Mouse (Mus musculus): ENCODE measurements around the gene Ccdc14.

Gene Ccdc14

GRCm38 (mm10) chr16:34706487-34706946, 16.1 kb downstream of the Ccdc14 start:
- no peak for DNase-seq (ENCODE audit: inconsistent age in 2 of 2, low spot score in 1 of 2)

GRCm38 (mm10) chr16:34711481-34711880, 21.1 kb downstream of the Ccdc14 start:
- DNase-seq (ENCODE audit: inconsistent age in 2 of 2, low spot score in 1 of 2), result peak in 1 of 2 experiments; percentile 38

- no peak for DNase-seq (ENCODE audit: inconsistent age in 2 of 2, low spot score in 1 of 2)
Observed at GRCm38 (mm10) chr16:34725156-34725555, 34.7 kb downstream of the Ccdc14 start.

- DNase-seq (ENCODE audit: inconsistent age in 2 of 2, low spot score in 1 of 2), result peak in 1 of 2 experiments; percentile 45
Observed at GRCm38 (mm10) chr16:34728610-34729009, 38.2 kb downstream of the Ccdc14 start.

GRCm38 (mm10) chr16:34729371-34729770, 39.0 kb downstream of the Ccdc14 start:
- DNase-seq (ENCODE audit: inconsistent age in 2 of 2, low spot score in 1 of 2), result no peak

GRCm38 (mm10) chr16:34738656-34739233, 48.3 kb downstream of the Ccdc14 start:
- no peak for DNase-seq (ENCODE audit: inconsistent age in 2 of 2, low spot score in 1 of 2)

DNA sequence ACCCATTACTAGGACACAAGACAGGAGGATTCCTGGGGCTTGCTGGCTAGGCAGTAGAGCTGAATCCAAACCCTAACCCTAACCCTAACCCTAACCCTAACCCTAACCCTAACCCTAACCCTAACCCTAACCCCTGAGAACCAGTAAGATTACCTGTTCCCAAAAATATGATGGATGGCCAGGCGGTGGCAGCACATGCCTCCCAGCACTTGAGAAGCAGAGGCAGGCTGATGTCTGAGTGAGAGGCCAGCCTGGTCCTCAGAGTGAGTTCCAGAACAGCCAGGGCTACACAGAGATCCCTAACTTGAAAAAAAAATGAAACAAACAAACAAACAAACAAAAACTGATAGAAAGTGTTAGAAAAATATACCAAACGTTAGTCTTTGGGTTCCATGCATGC, 52.5 kb downstream of the Ccdc14 start:
- no peak for DNase-seq (ENCODE audit: inconsistent age in 2 of 2, low spot score in 1 of 2)

- DNase-seq (ENCODE audit: inconsistent age in 2 of 2, low spot score in 1 of 2), result peak; percentile 91 to 95
Observed at GRCm38 (mm10) chr16:34745065-34745585, 54.7 kb downstream of the Ccdc14 start, which contains the start of gene Mylk. Gene Mylk, plus strand, starts transcription at chr16:34745210.

DNA sequence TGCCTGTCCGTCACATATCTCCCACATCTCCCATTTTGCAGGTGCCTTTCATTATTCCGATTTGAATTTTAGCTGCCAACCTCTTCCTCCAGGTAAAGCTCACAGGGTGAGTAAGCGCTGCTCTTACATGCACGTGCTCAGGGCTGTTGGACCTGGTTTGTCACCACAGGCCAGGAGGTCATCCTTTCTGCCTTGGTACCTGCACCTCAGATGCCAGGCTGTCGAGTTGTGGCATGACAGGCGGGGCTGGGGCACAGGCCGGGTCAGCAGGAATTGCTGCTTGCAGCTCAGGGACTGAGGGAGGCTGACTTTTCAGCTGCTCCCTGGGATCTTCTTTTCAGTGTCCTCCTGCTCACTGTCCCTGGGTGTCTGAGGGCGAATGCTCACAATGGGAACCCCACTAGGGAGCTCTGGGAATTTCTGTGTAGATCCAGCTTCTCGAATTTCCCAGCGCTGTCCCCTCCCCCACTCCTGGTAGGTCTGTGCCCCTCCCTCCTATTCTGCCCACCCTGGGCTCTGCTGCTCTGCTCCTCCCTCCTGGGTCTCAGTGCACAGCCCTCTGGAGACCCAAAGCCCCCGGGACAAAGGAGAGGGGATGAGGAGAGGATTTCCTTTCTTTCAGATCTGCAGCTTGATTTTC, 57.8 kb downstream of the Ccdc14 start:
- DNase-seq (ENCODE audit: inconsistent age in 2 of 2, low spot score in 1 of 2), result no peak

DNA sequence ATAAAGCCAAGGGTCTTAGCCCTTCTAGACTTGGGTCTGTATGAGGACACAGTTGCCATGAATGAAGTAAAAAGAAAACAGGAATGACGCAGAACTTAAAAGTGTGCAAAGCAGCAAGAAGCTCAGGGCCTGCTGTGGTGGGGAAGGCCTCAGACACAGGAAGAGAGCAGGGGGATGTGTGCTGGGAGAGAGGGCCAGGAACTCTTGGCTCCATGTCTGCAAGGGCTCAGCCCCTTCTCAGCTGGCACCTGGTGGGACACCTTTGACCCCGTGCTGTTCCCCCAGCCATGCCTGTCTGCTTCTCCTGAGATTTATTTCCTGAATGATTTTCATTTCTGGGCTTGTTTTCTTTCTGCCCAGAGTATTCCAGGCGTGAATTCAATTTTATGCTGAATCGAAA, 59.1 kb downstream of the Ccdc14 start:
- no peak for DNase-seq (ENCODE audit: inconsistent age in 2 of 2, low spot score in 1 of 2)

DNA sequence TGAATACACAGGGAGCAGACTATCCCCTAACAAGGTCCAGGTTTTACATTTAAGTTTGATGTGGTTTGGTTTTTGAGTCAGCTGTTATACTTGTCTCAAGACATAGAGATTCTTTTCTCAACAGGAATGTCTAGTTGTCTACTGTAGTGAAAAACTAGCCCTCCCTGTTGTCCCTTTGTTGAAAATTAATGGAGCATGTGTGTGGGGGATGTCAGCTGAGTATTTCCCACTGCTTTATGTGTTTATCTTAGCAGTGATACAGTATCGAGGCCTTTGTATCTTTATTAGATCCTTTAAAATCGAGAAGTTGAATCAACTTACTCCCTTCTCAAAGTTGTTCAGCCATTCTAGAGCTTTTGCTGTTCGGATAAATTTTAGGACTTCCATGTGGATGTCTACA, 61.6 kb downstream of the Ccdc14 start:
- DNase-seq (ENCODE audit: inconsistent age in 2 of 2, low spot score in 1 of 2), result no peak

- no peak for DNase-seq (ENCODE audit: inconsistent age in 2 of 2, low spot score in 1 of 2)
Observed at GRCm38 (mm10) chr16:34752977-34753376, 62.6 kb downstream of the Ccdc14 start.

DNA sequence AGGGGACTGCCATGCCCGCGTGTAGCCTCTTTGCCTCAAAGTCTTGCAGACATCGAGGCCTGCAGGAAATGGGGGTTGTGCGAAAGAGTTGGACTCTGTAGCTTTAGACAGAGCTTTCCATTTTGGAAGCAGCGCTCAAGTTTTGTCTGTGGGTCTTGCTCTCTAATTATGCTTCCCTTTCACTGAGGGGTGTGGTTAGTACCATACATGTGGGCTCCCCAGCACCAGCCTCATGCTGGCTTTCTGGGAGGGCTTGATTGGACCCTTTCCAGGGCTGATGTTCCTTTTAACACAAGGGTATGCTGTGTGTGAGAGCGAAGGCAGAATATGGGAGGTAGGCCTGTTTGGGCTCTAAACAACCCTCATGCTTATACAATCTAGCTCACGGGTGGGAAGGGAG, 66.6 kb downstream of the Ccdc14 start:
- no peak for DNase-seq (ENCODE audit: inconsistent age in 2 of 2, low spot score in 1 of 2)

DNA sequence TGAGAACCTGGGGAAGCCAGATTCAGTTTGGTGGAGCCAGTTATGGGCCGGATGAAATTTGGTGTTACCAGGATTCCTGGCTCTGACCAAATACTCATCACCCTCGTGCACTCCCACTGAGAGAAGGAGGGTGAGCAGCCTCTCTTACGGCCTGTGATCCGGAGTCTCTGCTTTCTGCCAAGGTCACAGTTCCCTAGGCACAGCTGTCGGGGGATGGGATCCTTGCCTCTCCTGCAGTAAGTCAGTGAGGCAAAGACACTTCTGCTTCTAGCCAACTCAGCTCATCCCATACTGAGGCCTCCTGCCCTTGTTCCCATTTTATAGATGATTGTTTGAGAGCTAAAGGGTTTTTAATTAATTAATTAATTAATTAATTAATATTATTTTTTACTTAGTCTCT, 67.8 kb downstream of the Ccdc14 start:
- no peak for DNase-seq (ENCODE audit: inconsistent age in 2 of 2, low spot score in 1 of 2)

GRCm38 (mm10) chr16:34763959-34764591, 73.7 kb downstream of the Ccdc14 start:
- no peak for DNase-seq (ENCODE audit: inconsistent age in 2 of 2, low spot score in 1 of 2)

DNA sequence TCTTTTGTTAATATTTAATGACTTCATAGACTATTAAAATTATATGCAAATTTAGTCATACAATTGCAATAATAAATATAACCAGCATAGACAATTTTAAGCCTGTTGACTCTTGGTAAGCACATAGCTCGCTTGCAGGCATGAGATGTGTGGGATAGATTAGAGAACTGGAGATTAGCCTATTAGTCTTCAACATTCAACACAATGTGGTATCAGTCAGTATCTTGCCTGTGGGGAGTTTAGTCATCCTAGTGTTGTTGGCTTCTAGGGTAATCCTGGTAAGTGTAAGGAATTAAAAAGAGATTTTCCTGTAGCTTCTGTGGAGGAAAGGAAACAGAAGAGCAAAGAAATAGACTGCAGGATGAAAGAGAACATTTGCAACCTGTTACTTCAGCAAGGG, 75.2 kb downstream of the Ccdc14 start:
- no peak for DNase-seq (ENCODE audit: inconsistent age in 2 of 2, low spot score in 1 of 2)

DNA sequence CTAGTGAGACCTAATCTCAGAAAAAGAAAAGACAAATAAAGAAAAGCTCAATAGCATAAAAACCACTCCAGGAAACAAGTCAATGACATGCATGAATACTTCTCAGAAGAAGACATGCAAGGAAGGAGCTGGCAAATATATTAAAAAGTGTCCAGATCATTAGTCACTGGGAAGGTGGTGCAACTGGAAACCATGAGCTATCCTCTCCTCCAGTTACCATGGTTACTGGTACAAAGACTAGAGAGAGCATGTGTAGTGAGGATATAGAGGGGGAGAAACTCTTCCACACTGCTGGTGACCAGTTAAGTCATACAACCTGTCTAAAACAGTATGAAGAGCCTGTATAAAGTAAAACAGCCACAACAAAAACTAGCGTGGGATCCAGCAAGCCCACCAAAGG, 75.8 kb downstream of the Ccdc14 start:
- DNase-seq (ENCODE audit: inconsistent age in 2 of 2, low spot score in 1 of 2), result no peak

- no peak for DNase-seq (ENCODE audit: inconsistent age in 2 of 2, low spot score in 1 of 2)
Observed at GRCm38 (mm10) chr16:34767443-34767842, 77.0 kb downstream of the Ccdc14 start.

DNA sequence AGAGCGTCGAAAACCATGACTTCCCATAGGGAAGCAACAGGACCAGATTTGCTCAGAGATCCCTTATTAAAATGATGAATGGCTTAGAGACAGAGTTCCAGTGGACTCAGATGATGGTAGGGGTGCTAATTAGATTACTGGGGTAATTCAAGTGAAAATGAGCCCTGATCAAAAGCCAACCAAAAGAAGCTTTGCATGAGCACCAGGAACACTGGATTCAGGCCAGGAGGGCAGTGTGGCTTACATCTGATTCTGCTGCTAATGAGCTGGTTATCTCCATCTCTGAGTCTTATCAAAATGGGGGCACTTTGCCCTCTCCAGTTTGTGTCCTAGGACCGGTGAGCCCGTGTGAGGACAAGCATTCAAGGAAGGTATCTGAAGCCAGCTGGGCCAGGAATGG, 78.0 kb downstream of the Ccdc14 start:
- no peak for DNase-seq (ENCODE audit: inconsistent age in 2 of 2, low spot score in 1 of 2)

DNA sequence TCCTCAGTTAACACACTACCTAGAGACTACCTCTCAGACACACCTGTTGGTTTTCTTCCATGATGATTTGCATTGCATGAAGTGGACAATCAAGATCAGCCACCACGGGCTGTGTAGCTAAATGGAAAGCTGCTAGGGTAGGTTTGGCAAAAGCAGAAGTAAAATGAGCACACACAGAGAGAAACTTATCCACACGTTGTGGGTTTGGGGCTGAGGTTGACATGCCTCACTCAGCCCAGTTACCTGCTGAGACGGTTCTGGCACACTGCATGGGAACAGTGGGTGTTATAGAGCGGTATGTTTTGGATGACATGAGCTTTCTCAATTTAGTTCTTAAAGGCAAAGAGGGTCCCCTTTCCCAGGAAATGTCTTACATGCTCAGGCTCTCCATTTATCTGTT, 79.7 kb downstream of the Ccdc14 start:
- DNase-seq (ENCODE audit: inconsistent age in 2 of 2, low spot score in 1 of 2), result no peak

DNA sequence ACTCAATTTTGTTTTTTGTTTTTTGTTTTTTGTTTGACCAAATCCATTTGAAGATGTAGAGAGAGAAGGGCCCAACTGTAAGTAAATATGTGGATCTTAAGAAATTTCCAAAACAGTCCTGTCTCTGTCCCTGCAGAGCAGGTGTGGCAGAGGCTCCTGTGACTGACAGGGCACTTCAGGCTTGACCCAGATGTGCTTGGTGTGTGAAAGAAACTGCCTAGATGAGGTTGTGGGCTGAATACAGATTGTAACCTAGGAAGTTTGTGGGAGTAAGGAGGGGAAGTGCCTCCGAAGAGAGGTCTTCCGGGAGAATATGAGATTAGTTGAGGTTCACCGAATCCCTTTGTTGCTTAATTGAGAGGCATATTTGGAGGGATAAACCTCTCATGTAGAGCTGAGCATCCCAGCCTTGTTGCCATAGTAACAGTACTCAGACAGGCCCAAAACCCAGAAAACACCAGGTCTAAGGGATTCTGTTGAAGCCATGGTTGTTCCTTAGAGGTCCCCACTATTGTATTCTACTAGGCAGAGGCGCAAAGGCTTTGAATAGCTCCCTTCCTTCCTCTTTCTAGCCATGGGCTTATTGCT, 82.1 kb downstream of the Ccdc14 start:
- DNase-seq (ENCODE audit: inconsistent age in 2 of 2, low spot score in 1 of 2), result no peak

All from adrenal gland, adult (tissue).